Mouse (Mus musculus): ENCODE measurements around the gene Tanc1. TPM values are rescaled to one million over a fixed set of nuclear protein-coding genes. Genes with fewer than 3 reads are reported as not detected.

Tanc1 gene
- polyA plus RNA-seq, 1 experiment from 2014 or later = 23.6 TPM

- H3K27ac ChIP-seq = no peak overlapping the region
- no peak for ATAC-seq (ENCODE audit: low FRiP score)
- peaks cover 18% of the 10 kb centered on the region for H3K4me1 ChIP-seq
- H3K4me2 ChIP-seq = no peak overlapping the region; the same call in 1 of the 2 replicates
- no peak overlapping the region for H3K4me3 ChIP-seq (replicated peaks)
- whole genome bisulfite sequencing = 34% methylated on average over 7 of the region's 7 CpGs
- H3K9ac ChIP-seq = no peak overlapping the region
- no peaks in the 10 kb centered on the region for H3K9me3 ChIP-seq
- no peaks in the 10 kb centered on the region for H3K27me3 ChIP-seq
- no peaks in the 10 kb centered on the region for H3K36me3 ChIP-seq (replicated peaks)
Observed at GRCm38 (mm10) chr2:59698635-59699300, 86.9 kb downstream of the Tanc1 start.

GRCm38 (mm10) chr2:59699893-59700292 is 88.1 kb downstream of the Tanc1 start:
- Histone ChIP-seq H3K36me3 (replicated peaks) (no peaks in the 10 kb centered on the region), H3K9ac (no peak overlapping the region), H3K4me1 (peaks cover 18% of the 10 kb centered on the region), H3K4me3 (replicated peaks) (no peak overlapping the region), H3K9me3 (no peaks in the 10 kb centered on the region), H3K4me2 (no peak overlapping the region), H3K27me3 (no peaks in the 10 kb centered on the region), H3K27ac (no peak overlapping the region)
- ATAC-seq (ENCODE audit: low FRiP score) = no peak
- 72% methylated on average over 9 of the region's 9 CpGs for WGBS

DNA sequence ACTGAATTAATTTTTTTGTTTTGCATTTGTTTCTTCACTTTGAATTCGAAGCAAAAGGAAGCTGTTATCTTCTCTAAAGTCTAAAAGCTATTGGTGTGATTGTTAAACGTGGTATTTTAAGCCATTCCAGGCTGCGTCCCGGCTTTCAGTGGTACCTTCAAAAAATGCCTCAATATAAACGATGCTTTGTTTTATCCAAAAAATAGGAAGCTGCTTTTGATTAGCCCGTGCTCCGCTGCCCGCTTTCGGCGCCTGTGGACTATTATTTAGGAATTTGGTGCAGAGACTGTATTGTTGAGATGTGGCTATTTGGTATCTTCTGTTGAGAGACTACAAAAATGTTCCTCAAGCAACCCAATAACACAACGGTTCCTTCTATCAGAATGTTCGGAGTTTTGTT is 93.4 kb downstream of the Tanc1 start:
- no peak overlapping the region for H3K27ac ChIP-seq
- WGBS = 62% methylated on average over 12 of the region's 12 CpGs

DNA sequence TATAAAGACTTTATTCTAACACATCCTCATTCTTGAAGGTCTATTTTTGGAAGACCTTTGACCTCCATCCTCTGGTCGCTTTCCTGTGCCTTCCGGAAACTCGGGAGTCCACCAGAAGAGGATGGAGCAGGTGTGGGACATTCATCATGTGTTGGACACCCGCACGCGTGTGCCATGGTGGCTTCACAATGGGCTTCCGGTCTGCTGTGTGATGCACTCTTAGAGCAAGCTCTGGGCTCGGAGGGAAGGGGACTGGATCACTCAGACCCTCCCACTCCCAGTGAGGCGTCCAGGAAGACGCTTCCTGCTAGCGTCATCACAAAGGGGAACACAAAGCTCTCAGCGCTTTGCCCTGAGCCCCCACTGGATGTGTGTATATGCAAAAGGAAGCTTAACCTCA is 95.0 kb downstream of the Tanc1 start:
- WGBS = 88% methylated on average over 12 of the region's 12 CpGs
- Histone ChIP-seq H3K9ac (no peak overlapping the region), H3K4me1 (no peaks in the 10 kb centered on the region), H3K9me3 (no peaks in the 10 kb centered on the region), H3K27me3 (no peaks in the 10 kb centered on the region), H3K4me2 (no peak overlapping the region), H3K36me3 (replicated peaks) (no peaks in the 10 kb centered on the region), H3K27ac (no peak overlapping the region), H3K4me3 (replicated peaks) (no peak overlapping the region)
- ATAC-seq (ENCODE audit: low FRiP score) = no peak

More for the DNA sequence above, 93.4 kb downstream of the Tanc1 start:
- H3K36me3 ChIP-seq (replicated peaks) = no peaks in the 10 kb centered on the region
- no peak overlapping the region for H3K4me3 ChIP-seq (replicated peaks)
- no peak for ATAC-seq (ENCODE audit: low FRiP score)
- H3K9me3 ChIP-seq = no peaks in the 10 kb centered on the region
- H3K4me2 ChIP-seq = no peak overlapping the region
- no peaks in the 10 kb centered on the region for H3K4me1 ChIP-seq
- no peak overlapping the region for H3K9ac ChIP-seq
- H3K27me3 ChIP-seq = no peaks in the 10 kb centered on the region

GRCm38 (mm10) chr2:59707922-59708706 is 96.3 kb downstream of the Tanc1 start:
- Histone ChIP-seq H3K4me1 (no peaks in the 10 kb centered on the region), H3K36me3 (replicated peaks) (no peaks in the 10 kb centered on the region), H3K4me3 (replicated peaks) (no peak overlapping the region), H3K9ac (no peak overlapping the region), H3K27me3 (no peaks in the 10 kb centered on the region), H3K4me2 (no peak overlapping the region), H3K27ac (no peak overlapping the region), H3K9me3 (no peaks in the 10 kb centered on the region)
- ATAC-seq (ENCODE audit: low FRiP score) = no peak
- 79% methylated on average over 13 of the region's 13 CpGs for WGBS

- ATAC-seq (ENCODE audit: low FRiP score) = no peak
- WGBS = 88% methylated on average over 6 of the region's 6 CpGs
- no peak overlapping the region for H3K9ac ChIP-seq
- H3K9me3 ChIP-seq = no peaks in the 10 kb centered on the region
- no peak overlapping the region for H3K4me2 ChIP-seq
- H3K27me3 ChIP-seq = no peaks in the 10 kb centered on the region
- H3K4me1 ChIP-seq = no peaks in the 10 kb centered on the region
- H3K4me3 ChIP-seq (replicated peaks) = no peak overlapping the region
- no peaks in the 10 kb centered on the region for H3K36me3 ChIP-seq (replicated peaks)
- H3K27ac ChIP-seq = no peak overlapping the region
Observed at GRCm38 (mm10) chr2:59710771-59711170, 98.9 kb downstream of the Tanc1 start.

DNA sequence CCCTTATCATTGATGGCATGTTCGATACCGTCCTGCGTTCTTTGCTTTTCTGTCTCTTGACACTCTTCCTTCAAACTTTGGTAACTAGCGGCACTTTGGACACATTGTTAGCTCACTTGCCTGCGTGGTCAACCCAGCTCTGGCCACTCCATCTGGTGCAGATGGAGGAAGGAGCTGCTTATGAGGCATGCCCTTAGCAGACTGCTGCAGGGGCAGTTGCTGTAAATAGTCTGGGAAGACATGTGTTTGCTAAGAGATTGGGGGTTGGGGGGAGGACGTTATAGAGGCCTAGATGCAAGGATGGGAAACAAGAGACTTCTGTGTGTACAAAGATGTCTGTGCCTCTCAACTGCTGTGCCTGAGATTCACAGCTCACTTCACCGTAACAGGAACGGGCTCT is 100.2 kb downstream of the Tanc1 start:
- no peak overlapping the region for H3K9ac ChIP-seq
- H3K4me2 ChIP-seq = no peak overlapping the region
- H3K4me1 ChIP-seq = no peaks in the 10 kb centered on the region
- H3K27me3 ChIP-seq = no peaks in the 10 kb centered on the region
- no peak for ATAC-seq (ENCODE audit: low FRiP score)
- no peak overlapping the region for H3K27ac ChIP-seq
- 89% methylated on average over 8 of the region's 8 CpGs for WGBS
- no peaks in the 10 kb centered on the region for H3K9me3 ChIP-seq
- no peaks in the 10 kb centered on the region for H3K36me3 ChIP-seq (replicated peaks)
- no peak overlapping the region for H3K4me3 ChIP-seq (replicated peaks)

- no peak overlapping the region for H3K4me3 ChIP-seq (replicated peaks)
- peaks cover 2% of the 10 kb centered on the region for H3K4me1 ChIP-seq
- ATAC-seq (ENCODE audit: low FRiP score) = no peak
- H3K9me3 ChIP-seq = no peaks in the 10 kb centered on the region
- no peak overlapping the region for H3K9ac ChIP-seq
- 91% methylated on average over 9 of the region's 9 CpGs for WGBS
- no peaks in the 10 kb centered on the region for H3K36me3 ChIP-seq (replicated peaks)
- H3K27me3 ChIP-seq = no peaks in the 10 kb centered on the region
- no peak overlapping the region for H3K27ac ChIP-seq
- no peak overlapping the region for H3K4me2 ChIP-seq
Observed at GRCm38 (mm10) chr2:59712484-59712883, 100.6 kb downstream of the Tanc1 start.

- no peaks in the 10 kb centered on the region for H3K36me3 ChIP-seq (replicated peaks)
- peaks cover 16% of the 10 kb centered on the region for H3K4me1 ChIP-seq
- no peak for ATAC-seq (ENCODE audit: low FRiP score)
- H3K27me3 ChIP-seq = no peaks in the 10 kb centered on the region
- no peak overlapping the region for H3K27ac ChIP-seq
- no peaks in the 10 kb centered on the region for H3K9me3 ChIP-seq
- 82% methylated on average over 9 of the region's 9 CpGs for WGBS
- no peak overlapping the region for H3K4me2 ChIP-seq
- no peak overlapping the region for H3K9ac ChIP-seq
- no peak overlapping the region for H3K4me3 ChIP-seq (replicated peaks)
Observed at GRCm38 (mm10) chr2:59713626-59714556, 102.0 kb downstream of the Tanc1 start.

- no peak for ATAC-seq (ENCODE audit: low FRiP score)
- Histone ChIP-seq H3K27me3 (no peaks in the 10 kb centered on the region), H3K9ac (no peak overlapping the region), H3K4me1 (peaks cover 27% of the 10 kb centered on the region), H3K36me3 (replicated peaks) (no peaks in the 10 kb centered on the region), H3K4me3 (replicated peaks) (no peak overlapping the region), H3K9me3 (no peaks in the 10 kb centered on the region), H3K4me2 (no peak overlapping the region), H3K27ac (no peak overlapping the region)
- WGBS = 98% methylated on average over 2 of the region's 2 CpGs
Observed at GRCm38 (mm10) chr2:59714992-59715391, 103.2 kb downstream of the Tanc1 start.

DNA sequence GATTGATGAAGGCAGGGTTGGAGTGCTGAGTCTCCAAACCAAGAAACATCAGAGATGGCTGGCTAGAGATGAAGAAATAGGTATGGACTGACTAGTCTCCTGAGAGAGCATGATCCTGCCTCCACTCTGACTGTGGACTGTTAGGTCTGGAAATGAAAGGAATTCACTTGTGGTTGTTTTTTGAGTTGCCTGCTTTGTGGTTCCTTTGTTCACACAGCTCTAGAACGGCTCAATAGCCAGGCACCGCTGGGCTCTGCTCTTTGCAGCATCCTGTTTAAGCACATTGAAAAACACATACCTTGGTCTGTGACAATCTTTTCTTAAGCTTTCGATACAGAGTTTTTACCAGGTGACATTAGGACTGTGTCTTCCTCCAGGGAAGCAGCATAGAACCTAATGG is 104.6 kb downstream of the Tanc1 start:
- Histone ChIP-seq H3K4me2 (no peak overlapping the region), H3K4me1 (peaks cover 38% of the 10 kb centered on the region), H3K27me3 (no peaks in the 10 kb centered on the region), H3K9me3 (no peaks in the 10 kb centered on the region), H3K4me3 (replicated peaks) (no peak overlapping the region), H3K9ac (no peak overlapping the region), H3K36me3 (replicated peaks) (no peaks in the 10 kb centered on the region), H3K27ac (no peak overlapping the region)
- ATAC-seq (ENCODE audit: low FRiP score) = no peak
- WGBS = 55% methylated on average over 3 of the region's 3 CpGs

- no peak overlapping the region for H3K4me3 ChIP-seq (replicated peaks)
- H3K9ac ChIP-seq = no peak overlapping the region
- WGBS = 75% methylated on average over 3 of the region's 3 CpGs
- H3K4me2 ChIP-seq = no peak overlapping the region
- no peaks in the 10 kb centered on the region for H3K36me3 ChIP-seq (replicated peaks)
- H3K9me3 ChIP-seq = no peaks in the 10 kb centered on the region
- H3K4me1 ChIP-seq = peaks cover 43% of the 10 kb centered on the region
- H3K27ac ChIP-seq = no peak overlapping the region
- 0 out of 2 replicates have a peak, but pooled peaks have one; percentile 28 for ATAC-seq (ENCODE audit: low FRiP score)
- no peaks in the 10 kb centered on the region for H3K27me3 ChIP-seq
Observed at GRCm38 (mm10) chr2:59717746-59718294, 106.0 kb downstream of the Tanc1 start.

All from forebrain, embryonic 12.5 days (tissue).